Mouse (Mus musculus): Measurements from ENCODE around the gene Map10. TPM values are rescaled to one million over a fixed set of nuclear protein-coding genes. Genes with fewer than 3 reads are reported as not detected.

Gene Map10
- 0.74 TPM for polyA plus RNA-seq (2014; fragmentation: Illumina TruSeq; extraction: RNeasy Lipid Tissue Mini Kit (QIAGEN cat#74804); ENCODE audit: low read depth, low replicate concordance)

DNA sequence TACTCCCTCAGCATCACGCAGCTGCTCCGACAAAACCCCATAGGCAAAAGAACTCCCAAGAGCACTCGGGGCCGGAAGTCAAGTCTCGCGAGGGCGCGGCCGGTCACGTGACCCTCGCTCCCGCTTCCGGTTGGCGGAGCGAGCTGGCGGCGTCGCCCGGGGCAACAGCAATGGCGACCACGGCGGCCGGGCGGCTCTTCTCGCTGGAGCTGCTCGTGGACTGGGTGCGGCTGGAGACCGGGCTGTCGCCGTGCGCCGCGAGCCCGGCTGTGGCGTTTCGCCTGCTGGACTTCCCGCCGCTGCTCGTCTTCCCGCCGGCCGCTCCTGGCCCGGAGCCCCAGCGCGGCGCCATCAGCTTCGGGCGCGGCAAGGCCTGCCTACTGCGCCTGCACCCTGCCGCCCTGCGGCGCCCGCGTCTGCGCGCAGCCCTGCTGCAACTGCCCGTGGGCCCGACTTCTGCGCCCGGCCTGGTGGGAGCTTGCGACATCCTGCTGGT, at the start of gene Map10:
TSS of gene Map10 (plus strand) at position 119 of the 496 bp plus-strand sequence.

Other genes starting within 250 kb of the Map10 start
- gene Sipa1l2, start 100.0 kb upstream of the Map10 start, polyA plus RNA-seq (2014; fragmentation: Illumina TruSeq; extraction: RNeasy Lipid Tissue Mini Kit (QIAGEN cat#74804); ENCODE audit: low read depth, low replicate concordance), result 0.32 TPM
- 4.9 TPM for gene Ntpcr, start 60.1 kb downstream of the Map10 start, polyA plus RNA-seq (2014; fragmentation: Illumina TruSeq; extraction: RNeasy Lipid Tissue Mini Kit (QIAGEN cat#74804); ENCODE audit: low read depth, low replicate concordance)
- not detected for gene Pcnx2, start 228.5 kb downstream of the Map10 start, polyA plus RNA-seq (2014; fragmentation: Illumina TruSeq; extraction: RNeasy Lipid Tissue Mini Kit (QIAGEN cat#74804); ENCODE audit: low read depth, low replicate concordance)
- gene Map3k21, start 240.6 kb downstream of the Map10 start, polyA plus RNA-seq (2014; fragmentation: Illumina TruSeq; extraction: RNeasy Lipid Tissue Mini Kit (QIAGEN cat#74804); ENCODE audit: low read depth, low replicate concordance), result 2.1 TPM